Mouse (Mus musculus): ENCODE data around the gene Unc93b1. TPM values are rescaled to one million over a fixed set of nuclear protein-coding genes. Genes with fewer than 3 reads are reported as not detected.

Gene Unc93b1
- polyA plus RNA-seq, 1 experiment, result 55.7 TPM

- Histone ChIP-seq H3K36me3 (ENCODE audit: control insufficient read depth, insufficient read depth, low read length) (no peaks in the 10 kb centered on the region), H3K4me1 (ENCODE audit: control insufficient read depth, insufficient read depth, low read length) (peaks cover 9% of the 10 kb centered on the region; the same call in 1 of the 2 replicates), H3K4me3 (ENCODE audit: insufficient read depth, low read depth, low read length) (no peak overlapping the region), H3K27me3 (replicated peaks; ENCODE audit: control insufficient read depth, insufficient read depth, low read length) (no peaks in the 10 kb centered on the region), H3K27ac (ENCODE audit: insufficient read depth, low read depth, low read length) (no peak overlapping the region)
- 86% methylated on average over 6 of the region's 6 CpGs for WGBS
- no peak for DNase-seq
- TF ChIP-seq CTCF (conservative IDR thresholded peaks at IDR 0.05; ENCODE audit: insufficient read depth, insufficient read length, low read depth, low read length) (no peak), POLR2A (IDR thresholded peaks at IDR 0.05; ENCODE audit: low read depth, low read length) (no peak)
These were observed 9.1 kb upstream of the Unc93b1 start for GRCm38 (mm10) chr19:3925859-3926258.

- peaks cover 9% of the 10 kb centered on the region; the same call in 1 of the 2 replicates for H3K4me1 ChIP-seq (ENCODE audit: control insufficient read depth, insufficient read depth, low read length)
- no peaks in the 10 kb centered on the region for H3K36me3 ChIP-seq (ENCODE audit: control insufficient read depth, insufficient read depth, low read length)
- DNase-seq, result peak; percentile 33
- H3K27ac ChIP-seq (ENCODE audit: insufficient read depth, low read depth, low read length), result no peak overlapping the region
- H3K4me3 ChIP-seq (ENCODE audit: insufficient read depth, low read depth, low read length), result no peak overlapping the region
- H3K27me3 ChIP-seq (replicated peaks; ENCODE audit: control insufficient read depth, insufficient read depth, low read length), result no peaks in the 10 kb centered on the region
- 54% methylated on average over 3 of the region's 3 CpGs for WGBS
- no peak for TF ChIP-seq POLR2A (IDR thresholded peaks at IDR 0.05; ENCODE audit: low read depth, low read length)
- TF ChIP-seq CTCF (conservative IDR thresholded peaks at IDR 0.05; ENCODE audit: insufficient read depth, insufficient read length, low read depth, low read length), result no peak
These were observed 8.7 kb upstream of the Unc93b1 start for GRCm38 (mm10) chr19:3926279-3926678.

GRCm38 (mm10) chr19:3926685-3927084 is 8.3 kb upstream of the Unc93b1 start:
- Histone ChIP-seq H3K27ac (ENCODE audit: insufficient read depth, low read depth, low read length) (0 out of 2 replicates have a peak overlapping the region, but pooled peaks have one; percentile 0), H3K36me3 (ENCODE audit: control insufficient read depth, insufficient read depth, low read length) (no peaks in the 10 kb centered on the region), H3K27me3 (replicated peaks; ENCODE audit: control insufficient read depth, insufficient read depth, low read length) (no peaks in the 10 kb centered on the region), H3K4me3 (ENCODE audit: insufficient read depth, low read depth, low read length) (no peak overlapping the region), H3K4me1 (ENCODE audit: control insufficient read depth, insufficient read depth, low read length) (peaks cover 9% of the 10 kb centered on the region; the same call in 1 of the 2 replicates)
- no peak for DNase-seq
- 73% methylated on average over 6 of the region's 6 CpGs for WGBS
- TF ChIP-seq POLR2A (IDR thresholded peaks at IDR 0.05; ENCODE audit: low read depth, low read length) (no peak), CTCF (conservative IDR thresholded peaks at IDR 0.05; ENCODE audit: insufficient read depth, insufficient read length, low read depth, low read length) (no peak)

- Histone ChIP-seq H3K4me3 (ENCODE audit: insufficient read depth, low read depth, low read length) (no peak overlapping the region), H3K27me3 (replicated peaks; ENCODE audit: control insufficient read depth, insufficient read depth, low read length) (no peaks in the 10 kb centered on the region), H3K36me3 (ENCODE audit: control insufficient read depth, insufficient read depth, low read length) (no peaks in the 10 kb centered on the region), H3K4me1 (ENCODE audit: control insufficient read depth, insufficient read depth, low read length) (peaks cover 9% of the 10 kb centered on the region; the same call in 1 of the 2 replicates), H3K27ac (ENCODE audit: insufficient read depth, low read depth, low read length) (no peak overlapping the region)
- WGBS, result 92% methylated on average over 4 of the region's 4 CpGs
- no peak for DNase-seq
- TF ChIP-seq POLR2A (IDR thresholded peaks at IDR 0.05; ENCODE audit: low read depth, low read length) (no peak), CTCF (conservative IDR thresholded peaks at IDR 0.05; ENCODE audit: insufficient read depth, insufficient read length, low read depth, low read length) (no peak)
These were observed 7.0 kb upstream of the Unc93b1 start for GRCm38 (mm10) chr19:3927989-3928388.

- TF ChIP-seq CTCF (conservative IDR thresholded peaks at IDR 0.05; ENCODE audit: insufficient read depth, insufficient read length, low read depth, low read length), result no peak
- TF ChIP-seq POLR2A (IDR thresholded peaks at IDR 0.05; ENCODE audit: low read depth, low read length), result no peak
- 69% methylated on average over 4 of the region's 4 CpGs for WGBS
- Histone ChIP-seq H3K4me3 (ENCODE audit: insufficient read depth, low read depth, low read length) (no peak overlapping the region), H3K27ac (ENCODE audit: insufficient read depth, low read depth, low read length) (no peak overlapping the region), H3K4me1 (ENCODE audit: control insufficient read depth, insufficient read depth, low read length) (peaks cover 9% of the 10 kb centered on the region; the same call in 1 of the 2 replicates), H3K36me3 (ENCODE audit: control insufficient read depth, insufficient read depth, low read length) (no peaks in the 10 kb centered on the region), H3K27me3 (replicated peaks; ENCODE audit: control insufficient read depth, insufficient read depth, low read length) (no peaks in the 10 kb centered on the region)
- no peak for DNase-seq
These were observed 6.2 kb upstream of the Unc93b1 start for GRCm38 (mm10) chr19:3928779-3929178.

GRCm38 (mm10) chr19:3929211-3929941 is 5.6 kb upstream of the Unc93b1 start, which contains the start of gene Aldh3b1:
Aldh3b1 (minus strand) TSS chr19:3929808.
- peaks cover 9% of the 10 kb centered on the region; the same call in 1 of the 2 replicates for H3K4me1 ChIP-seq (ENCODE audit: control insufficient read depth, insufficient read depth, low read length)
- H3K36me3 ChIP-seq (ENCODE audit: control insufficient read depth, insufficient read depth, low read length), result no peaks in the 10 kb centered on the region
- TF ChIP-seq POLR2A (IDR thresholded peaks at IDR 0.05; ENCODE audit: low read depth, low read length) (no peak), CTCF (conservative IDR thresholded peaks at IDR 0.05; ENCODE audit: insufficient read depth, insufficient read length, low read depth, low read length) (no peak)
- H3K27me3 ChIP-seq (replicated peaks; ENCODE audit: control insufficient read depth, insufficient read depth, low read length), result no peaks in the 10 kb centered on the region
- peak within 1 kb of the TSS; percentile 17; the same call in 1 of the 2 replicates for H3K4me3 ChIP-seq (ENCODE audit: insufficient read depth, low read depth, low read length)
- peak; percentile 98 for DNase-seq
- peak within 1 kb of the TSS; percentile 42 for H3K27ac ChIP-seq (ENCODE audit: insufficient read depth, low read depth, low read length)
- 15% methylated on average over 12 of the region's 12 CpGs for WGBS

GRCm38 (mm10) chr19:3930262-3931057 is 4.5 kb upstream of the Unc93b1 start:
- H3K36me3 ChIP-seq (ENCODE audit: control insufficient read depth, insufficient read depth, low read length), result no peaks in the 10 kb centered on the region
- WGBS, result 70% methylated on average over 21 of the region's 21 CpGs
- H3K4me3 ChIP-seq (ENCODE audit: insufficient read depth, low read depth, low read length), result no peak overlapping the region
- H3K4me1 ChIP-seq (ENCODE audit: control insufficient read depth, insufficient read depth, low read length), result peaks cover 9% of the 10 kb centered on the region; the same call in 1 of the 2 replicates
- no peak for TF ChIP-seq POLR2A (IDR thresholded peaks at IDR 0.05; ENCODE audit: low read depth, low read length)
- no peak for TF ChIP-seq CTCF (conservative IDR thresholded peaks at IDR 0.05; ENCODE audit: insufficient read depth, insufficient read length, low read depth, low read length)
- no peaks in the 10 kb centered on the region for H3K27me3 ChIP-seq (replicated peaks; ENCODE audit: control insufficient read depth, insufficient read depth, low read length)
- DNase-seq, result no peak
- H3K27ac ChIP-seq (ENCODE audit: insufficient read depth, low read depth, low read length), result peak overlapping the region; percentile 19

Data from kidney, adult 2 months (tissue).